Mouse (Mus musculus) limb, embryonic 11.5 days (tissue): ENCODE data around the gene Ilf3. TPM values are rescaled to one million over a fixed set of nuclear protein-coding genes. Genes with fewer than 3 reads are reported as not detected.

Source experiments
- ATAC-seq: fragments of 200-750 bp; cut with Nextera tagmentation; 2 replicates; pipeline ENCODE4 v1.8.0; 2017; ENCODE audit warnings: low read depth; ENCODE audit not compliant: insufficient number of reproducible peaks, low FRiP score, low TSS enrichment
- DNase-seq: peaks from one replicate; pipeline ENCODE4 v3.0.0-alpha.2; 2015; ENCODE audit warnings: low spot score
- H3K27ac ChIP-seq: fragments of 300-500 bp; sonication (generic); replicated peaks from 2 replicates; pipeline ENCODE4 v1.5.1; 2014; ENCODE audit warnings: low read depth, mild to moderate bottlenecking, low read length
- H3K27me3 ChIP-seq: fragments of 300-500 bp; sonication (generic); 2 replicates; pipeline ENCODE4 v1.6.1; 2014; ENCODE audit warnings: mild to moderate bottlenecking, low read length, mixed read lengths; ENCODE audit not compliant: control insufficient read depth, insufficient read depth
- H3K36me3 ChIP-seq: fragments of 300-500 bp; sonication (generic); 2 replicates; pipeline ENCODE4 v1.6.1; 2014; ENCODE audit warnings: mild to moderate bottlenecking, low read length, moderate library complexity, mixed read lengths; ENCODE audit not compliant: control insufficient read depth, insufficient read depth
- H3K4me1 ChIP-seq: fragments of 300-500 bp; sonication (generic); 2 replicates; pipeline ENCODE4 v1.6.1; 2014; ENCODE audit warnings: low read length, mixed read lengths; ENCODE audit not compliant: control insufficient read depth, insufficient read depth
- H3K4me2 ChIP-seq: fragments of 300-500 bp; sonication (generic); 2 replicates; pipeline ENCODE4 v1.6.1; 2014; ENCODE audit warnings: low read depth, mild to moderate bottlenecking, moderate library complexity; ENCODE audit not compliant: severe bottlenecking
- H3K4me3 ChIP-seq: fragments of 300-500 bp; sonication (generic); 2 replicates; pipeline ENCODE4 v1.5.1; 2014; ENCODE audit warnings: low read depth, low read length
- H3K9ac ChIP-seq: fragments of 300-500 bp; sonication (generic); 2 replicates; pipeline ENCODE4 v1.6.1; 2014; ENCODE audit warnings: mild to moderate bottlenecking, low read length
- H3K9me3 ChIP-seq: fragments of 300-500 bp; sonication (generic); 2 replicates; pipeline ENCODE4 v1.6.1; 2016; ENCODE audit warnings: low read length; ENCODE audit not compliant: control insufficient read depth
- WGBS: fragments of 180-500 bp; shearing (Covaris S2); extraction: QIAGEN DNeasy Blood & Tissue Kit; methylation state at CpG from one replicate; pipeline ENCODE4 v1.1.7; 2014; 5-methylcytosine and 5-hydroxymethylcytosine counted together
- polyA plus RNA-seq: library from polyadenylated mRNA; unstranded; fragments of >200 nt; fragmentation: Nextera tagmentation; extraction: Ambion mirVana; gene quantifications from 2 replicates; pipeline ENCODE4 v1.2.1, GENCODE M21; 2014

The Ilf3 gene
- polyA plus RNA-seq, 1 experiment from 2014 or later, result 268 TPM

GRCm38 (mm10) chr9:21324269-21324668 is 43.4 kb upstream of the Ilf3 start:
- no peak for DNase-seq
- H3K36me3 ChIP-seq, result no peaks in the 10 kb centered on the region
- H3K9me3 ChIP-seq, result no peaks in the 10 kb centered on the region
- no peak overlapping the region for H3K4me3 ChIP-seq
- no peak overlapping the region for H3K27ac ChIP-seq
- H3K27me3 ChIP-seq, result no peaks in the 10 kb centered on the region
- ATAC-seq, result no peak
- H3K4me1 ChIP-seq, result peaks cover 10% of the 10 kb centered on the region
- no peak overlapping the region for H3K4me2 ChIP-seq
- WGBS, result 95% methylated on average over 11 of the region's 11 CpGs
- H3K9ac ChIP-seq, result no peak overlapping the region

GRCm38 (mm10) chr9:21327569-21327968 is 40.1 kb upstream of the Ilf3 start:
- H3K36me3 ChIP-seq, result no peaks in the 10 kb centered on the region
- WGBS, result 71% methylated on average over 3 of the region's 3 CpGs
- H3K9me3 ChIP-seq, result no peaks in the 10 kb centered on the region
- ATAC-seq, result no peak
- no peak for DNase-seq
- H3K4me2 ChIP-seq, result no peak overlapping the region
- peaks cover under 1% of the 10 kb centered on the region; the same call in 1 of the 2 replicates for H3K4me1 ChIP-seq
- no peak overlapping the region for H3K27ac ChIP-seq
- H3K27me3 ChIP-seq, result no peaks in the 10 kb centered on the region
- H3K9ac ChIP-seq, result no peak overlapping the region
- H3K4me3 ChIP-seq, result no peak overlapping the region

GRCm38 (mm10) chr9:21328041-21328440 is 39.6 kb upstream of the Ilf3 start:
- no peak overlapping the region for H3K27ac ChIP-seq
- no peaks in the 10 kb centered on the region for H3K36me3 ChIP-seq
- no peak for DNase-seq
- 80% methylated on average over 3 of the region's 3 CpGs for WGBS
- H3K9ac ChIP-seq, result no peak overlapping the region
- no peak overlapping the region for H3K4me3 ChIP-seq
- ATAC-seq, result no peak
- H3K4me1 ChIP-seq, result peaks cover 3% of the 10 kb centered on the region; the same call in 1 of the 2 replicates
- H3K4me2 ChIP-seq, result no peak overlapping the region
- no peaks in the 10 kb centered on the region for H3K27me3 ChIP-seq
- no peaks in the 10 kb centered on the region for H3K9me3 ChIP-seq

GRCm38 (mm10) chr9:21329041-21329440 is 38.6 kb upstream of the Ilf3 start:
- Histone ChIP-seq H3K4me3 (no peak overlapping the region), H3K4me1 (peaks cover 6% of the 10 kb centered on the region), H3K9me3 (no peaks in the 10 kb centered on the region), H3K4me2 (no peak overlapping the region), H3K36me3 (no peaks in the 10 kb centered on the region), H3K9ac (no peak overlapping the region), H3K27ac (no peak overlapping the region), H3K27me3 (no peaks in the 10 kb centered on the region)
- WGBS, result 84% methylated on average over 3 of the region's 5 CpGs
- DNase-seq, result no peak
- ATAC-seq, result no peak

GRCm38 (mm10) chr9:21329699-21330289 is 37.9 kb upstream of the Ilf3 start:
- no peak overlapping the region for H3K4me2 ChIP-seq
- H3K9me3 ChIP-seq, result no peaks in the 10 kb centered on the region
- no peaks in the 10 kb centered on the region for H3K36me3 ChIP-seq
- H3K9ac ChIP-seq, result no peak overlapping the region
- DNase-seq (no peak), ATAC-seq (no peak)
- no peak overlapping the region for H3K4me3 ChIP-seq
- no peaks in the 10 kb centered on the region for H3K27me3 ChIP-seq
- WGBS, result 93% methylated on average over 10 of the region's 10 CpGs
- peaks cover 6% of the 10 kb centered on the region for H3K4me1 ChIP-seq
- H3K27ac ChIP-seq, result no peak overlapping the region

GRCm38 (mm10) chr9:21331365-21332140 is 36.1 kb upstream of the Ilf3 start:
- Histone ChIP-seq H3K27me3 (no peaks in the 10 kb centered on the region), H3K4me2 (no peak overlapping the region), H3K9ac (no peak overlapping the region), H3K4me3 (no peak overlapping the region), H3K27ac (no peak overlapping the region), H3K36me3 (no peaks in the 10 kb centered on the region), H3K9me3 (no peaks in the 10 kb centered on the region), H3K4me1 (peaks cover 6% of the 10 kb centered on the region)
- ATAC-seq (no peak), DNase-seq (no peak)
- WGBS, result 91% methylated on average over 12 of the region's 12 CpGs

GRCm38 (mm10) chr9:21332161-21333061 is 35.3 kb upstream of the Ilf3 start:
- H3K4me3 ChIP-seq, result no peak overlapping the region
- no peak overlapping the region; the same call in 1 of the 2 replicates for H3K27ac ChIP-seq

GRCm38 (mm10) chr9:21333523-21333922 is 34.1 kb upstream of the Ilf3 start:
- Histone ChIP-seq H3K9me3 (no peaks in the 10 kb centered on the region), H3K27ac (no peak overlapping the region), H3K4me1 (peaks cover 9% of the 10 kb centered on the region), H3K4me3 (no peak overlapping the region), H3K9ac (no peak overlapping the region), H3K36me3 (no peaks in the 10 kb centered on the region), H3K27me3 (no peaks in the 10 kb centered on the region), H3K4me2 (no peak overlapping the region)
- ATAC-seq (no peak), DNase-seq (no peak)
- WGBS, result 91% methylated on average over 1 of the region's 1 CpGs

More at GRCm38 (mm10) chr9:21332161-21333061, 35.3 kb upstream of the Ilf3 start:
- Histone ChIP-seq H3K9me3 (no peaks in the 10 kb centered on the region), H3K36me3 (no peaks in the 10 kb centered on the region), H3K4me2 (no peak overlapping the region), H3K9ac (no peak overlapping the region), H3K4me1 (peaks cover 6% of the 10 kb centered on the region), H3K27me3 (no peaks in the 10 kb centered on the region)
- 46% methylated on average over 9 of the region's 9 CpGs for WGBS
- no peak for ATAC-seq
- DNase-seq, result no peak
